Mouse (Mus musculus) lung, postnatal 36 days (tissue): ENCODE data around the gene Kcnj15.
A peak's percentile ranks its signal among the peaks of the same experiment; 100 is the strongest.

Experiments
- DNase-seq: peaks from one replicate; pipeline ENCODE4 v3.0.0; 2022; ENCODE audit warnings: mixed read lengths

The Kcnj15 gene

DNA sequence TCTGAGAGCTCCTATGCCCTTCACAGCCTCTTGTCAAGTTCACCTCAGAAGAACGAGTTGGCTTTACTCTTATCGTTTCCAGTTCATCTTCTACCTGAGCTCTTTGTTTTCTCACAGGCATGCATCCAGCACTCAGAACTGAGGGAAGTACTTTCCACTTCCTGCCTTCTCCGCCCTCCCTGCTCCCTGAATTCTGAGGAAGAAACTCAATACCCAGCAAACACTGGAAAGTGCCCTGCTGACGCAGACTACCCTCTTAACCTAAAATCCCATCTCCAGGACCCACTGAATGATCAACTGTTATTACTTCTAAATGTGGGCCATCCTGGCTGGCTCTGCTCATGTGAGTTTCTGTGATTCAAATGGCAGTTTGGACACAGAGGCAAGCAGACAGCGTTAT is 8.7 kb upstream of the Kcnj15 start:
- peak; percentile 71 for DNase-seq

DNA sequence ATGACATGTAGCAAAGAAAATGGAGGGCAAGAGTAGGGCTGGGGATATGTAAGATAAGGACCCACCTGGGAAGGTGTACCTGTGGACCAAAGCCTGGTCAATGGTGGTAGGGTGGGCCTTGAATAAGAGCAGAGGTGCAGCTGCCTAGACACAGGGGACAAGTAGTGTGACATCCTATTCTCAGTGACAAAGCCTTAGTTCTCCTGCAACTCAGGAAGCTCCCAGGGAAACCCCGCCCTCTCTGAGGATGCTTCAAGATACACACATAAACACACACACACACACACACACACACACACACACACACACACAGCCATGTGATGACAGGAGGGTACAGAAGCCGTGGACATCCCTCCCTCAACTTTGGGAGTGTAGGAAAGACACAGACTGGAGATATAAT is 710 bp upstream of the Kcnj15 start:
- no peak for DNase-seq

- no peak for DNase-seq
Observed at GRCm38 (mm10) chr16:95258100-95258499, 742 bp downstream of the Kcnj15 start.

DNA sequence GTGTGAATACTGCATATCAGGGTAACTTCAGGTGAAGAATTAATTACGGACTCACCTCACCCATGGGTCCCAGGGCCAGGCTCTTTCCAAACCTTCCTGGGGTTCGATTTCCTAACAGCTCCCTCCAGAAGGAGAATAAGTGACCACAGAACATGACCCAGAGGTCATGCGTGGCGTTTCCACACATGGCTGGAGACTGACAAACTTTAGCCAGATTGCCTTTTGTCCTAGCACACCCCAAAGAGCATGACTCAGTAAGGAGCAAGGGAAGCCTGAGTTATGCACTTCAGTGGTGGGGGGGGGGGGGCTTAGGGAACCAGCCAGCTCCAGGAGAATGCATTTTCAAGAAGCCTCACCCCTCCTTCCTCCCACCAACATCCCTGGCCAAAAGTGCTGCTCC is 2.1 kb downstream of the Kcnj15 start:
- peak; percentile 50 for DNase-seq

DNA sequence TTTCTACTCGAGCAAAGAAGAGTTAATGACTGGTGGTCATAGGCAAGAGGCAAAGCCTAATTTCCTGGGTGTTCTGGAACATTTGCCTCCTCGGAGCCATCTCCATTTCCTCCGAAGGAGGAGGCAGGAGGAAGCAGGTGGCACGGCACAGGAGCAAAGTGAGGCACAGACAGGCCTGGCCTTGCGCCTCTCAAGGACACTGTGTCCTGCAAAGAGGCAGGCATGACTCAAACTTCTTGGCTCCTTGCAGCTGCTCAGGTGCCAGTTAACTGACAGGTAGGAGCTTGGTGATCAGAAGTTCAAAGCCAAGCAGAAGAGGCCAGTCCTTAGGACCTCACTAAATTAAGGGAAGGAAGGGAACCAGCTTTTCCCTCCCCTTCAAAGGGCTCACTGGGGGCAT is 3.3 kb downstream of the Kcnj15 start:
- peak; percentile 47 for DNase-seq

DNA sequence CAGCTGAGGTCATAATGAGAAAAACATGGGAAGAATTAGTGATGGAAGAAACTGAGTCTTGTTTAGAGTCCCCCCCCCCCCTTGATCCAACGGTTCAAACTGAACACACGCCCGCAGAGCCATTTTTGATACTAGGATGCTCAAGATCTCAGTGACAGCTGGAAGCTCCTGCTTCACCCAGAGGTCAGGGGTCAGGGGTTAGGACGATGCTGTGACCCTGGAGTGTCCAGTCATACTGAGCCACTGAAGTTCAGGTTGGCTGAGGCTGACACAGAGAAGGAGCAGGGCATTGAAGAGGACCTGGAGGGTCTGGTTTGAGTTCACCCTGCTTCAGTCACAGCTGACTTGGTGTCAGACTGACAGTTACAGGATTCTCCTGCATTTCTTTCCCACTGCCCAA is 4.4 kb downstream of the Kcnj15 start:
- no peak for DNase-seq

DNA sequence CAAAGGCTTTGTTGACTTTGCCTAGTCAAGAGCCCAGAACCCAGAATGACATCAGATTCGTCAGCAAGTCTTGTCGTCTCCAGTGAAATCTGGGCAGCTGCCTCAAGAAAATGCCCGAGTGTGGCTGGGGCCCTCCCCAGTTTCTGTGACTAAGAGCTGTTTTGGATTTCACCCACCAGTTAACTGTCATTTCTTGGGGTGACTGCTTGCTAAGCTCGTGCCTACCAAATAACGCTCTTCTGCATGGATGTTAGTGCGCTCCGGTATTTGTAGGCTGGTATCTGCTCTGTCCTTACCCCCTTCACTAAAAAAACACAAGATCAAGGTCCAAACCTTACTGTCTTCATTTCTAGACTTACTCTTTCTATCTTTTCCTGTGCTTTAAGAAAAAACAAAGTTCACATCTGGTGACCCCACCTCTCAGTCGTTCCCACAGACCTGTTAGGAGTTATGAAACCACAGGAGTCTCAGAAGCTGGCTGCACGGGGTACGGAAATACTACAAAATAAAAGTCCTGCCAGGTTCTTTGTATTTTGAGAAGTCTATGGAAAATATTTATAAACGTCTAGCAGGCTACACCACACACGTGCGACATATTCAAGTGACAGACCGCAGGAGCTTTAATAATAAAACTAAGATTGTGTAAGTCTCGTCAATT is 5.5 kb downstream of the Kcnj15 start:
- DNase-seq, result no peak

DNA sequence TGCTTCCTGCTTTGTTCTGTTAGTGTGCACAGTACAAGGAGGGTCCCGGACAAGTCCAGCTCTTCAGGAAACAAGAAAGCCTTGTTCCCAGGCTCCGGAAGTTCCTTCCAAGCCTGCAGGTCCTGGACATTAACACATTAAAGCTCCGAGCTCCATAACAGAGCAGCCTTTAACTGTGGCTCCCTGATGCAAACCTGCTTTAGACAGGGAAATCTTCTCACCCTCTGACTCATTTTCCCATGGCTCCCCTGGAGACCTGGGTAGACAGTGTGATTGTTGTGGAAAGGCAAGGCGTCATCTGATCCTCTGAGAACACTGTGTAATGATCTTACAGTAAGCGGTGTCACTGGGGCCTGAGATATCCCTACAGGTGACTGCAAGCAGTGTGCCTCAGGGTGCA is 7.0 kb downstream of the Kcnj15 start:
- no peak for DNase-seq

DNA sequence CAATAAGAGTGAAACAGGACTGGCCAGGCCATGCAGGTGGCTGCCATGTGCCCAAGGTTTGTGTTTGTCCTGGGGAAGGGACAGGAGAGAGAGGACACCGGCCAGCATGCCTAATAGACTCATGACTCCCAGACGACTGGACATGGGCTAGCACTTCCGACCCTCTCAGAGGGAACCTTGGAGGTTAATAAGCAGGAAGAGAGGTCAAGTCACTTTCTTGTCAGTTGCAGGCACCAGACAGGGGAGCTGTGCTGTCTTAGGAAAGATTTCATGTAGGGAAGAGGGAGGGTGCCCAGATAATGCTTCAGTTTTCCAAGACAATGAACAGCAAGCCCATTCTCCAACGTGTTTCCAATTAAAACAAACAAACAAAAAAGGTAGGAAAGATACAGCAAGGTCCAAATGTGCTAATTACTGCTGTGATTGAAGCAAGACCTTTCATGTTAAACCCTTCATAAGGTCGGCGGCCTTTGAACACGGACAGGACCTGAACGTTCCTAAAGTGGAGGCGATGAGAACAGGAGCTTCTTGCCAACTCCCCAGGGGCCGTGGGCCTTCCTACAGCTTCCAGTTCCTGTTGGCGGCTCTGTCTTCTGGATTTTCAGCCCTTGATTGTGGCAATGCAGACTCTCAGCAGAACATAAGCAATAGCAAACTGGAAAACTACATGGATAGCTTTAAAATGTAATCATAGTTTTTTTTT is 10.3 kb downstream of the Kcnj15 start:
- no peak for DNase-seq

DNA sequence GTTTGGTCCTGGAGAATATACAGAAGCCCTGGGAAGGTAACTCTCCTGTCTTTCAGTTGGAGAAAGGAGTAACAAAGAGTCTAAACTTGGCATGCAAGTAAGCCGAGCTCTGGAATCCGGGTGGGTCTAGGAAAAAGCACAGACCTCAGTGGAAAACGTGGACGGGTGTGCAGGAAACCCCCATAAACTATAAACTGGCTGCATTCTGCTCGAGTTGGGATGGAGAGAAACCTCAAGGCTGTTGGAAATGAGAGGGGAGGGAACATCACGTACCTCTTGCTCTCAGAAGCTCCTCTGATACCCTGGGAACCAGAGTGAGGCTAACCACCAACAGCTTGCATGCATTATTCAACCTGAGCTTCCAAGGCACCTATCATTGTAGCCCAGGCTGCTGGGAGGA is 12.3 kb downstream of the Kcnj15 start:
- DNase-seq, result no peak

DNA sequence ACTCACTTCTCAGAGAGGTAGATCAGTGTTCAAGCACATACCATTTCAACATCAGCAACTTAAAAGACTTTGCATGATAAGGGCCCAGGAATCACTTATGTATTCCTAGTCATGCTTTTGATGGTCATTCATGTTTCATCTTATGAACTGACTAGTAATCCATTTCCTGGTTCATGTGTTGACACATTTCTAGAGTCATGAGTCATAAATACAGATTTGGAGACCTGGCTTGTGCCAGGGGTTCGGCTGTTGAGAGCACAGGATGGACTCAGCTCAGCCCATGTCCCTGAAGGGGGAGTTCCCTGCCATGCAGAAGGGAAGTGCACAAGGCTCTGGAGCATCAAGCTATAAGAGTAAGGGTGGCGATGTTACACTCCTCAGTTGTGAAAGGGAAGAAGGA is 15.7 kb downstream of the Kcnj15 start:
- no peak for DNase-seq

- peak; percentile 73 for DNase-seq
Observed at GRCm38 (mm10) chr16:95275713-95276502, 18.6 kb downstream of the Kcnj15 start.

GRCm38 (mm10) chr16:95279015-95279414 is 21.7 kb downstream of the Kcnj15 start:
- no peak for DNase-seq

DNA sequence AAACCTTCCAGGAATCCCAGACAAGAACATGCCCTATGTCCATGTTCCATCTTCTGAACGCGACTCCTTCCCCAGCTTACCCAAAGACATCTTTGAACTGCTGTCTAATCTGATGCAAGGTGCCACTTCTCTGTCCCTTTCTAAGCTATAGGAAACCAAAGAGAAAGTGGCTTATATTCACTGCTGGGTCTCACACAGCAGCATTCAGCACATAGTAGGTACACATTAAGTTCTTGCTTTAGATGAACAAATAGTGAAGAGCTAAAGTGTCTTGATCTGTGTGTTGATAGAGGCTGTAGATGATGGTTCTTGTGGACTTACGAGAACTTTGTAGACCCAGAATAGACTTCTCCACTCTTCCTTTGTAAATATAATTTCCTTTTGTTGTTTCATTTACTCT is 23.0 kb downstream of the Kcnj15 start:
- no peak for DNase-seq

DNA sequence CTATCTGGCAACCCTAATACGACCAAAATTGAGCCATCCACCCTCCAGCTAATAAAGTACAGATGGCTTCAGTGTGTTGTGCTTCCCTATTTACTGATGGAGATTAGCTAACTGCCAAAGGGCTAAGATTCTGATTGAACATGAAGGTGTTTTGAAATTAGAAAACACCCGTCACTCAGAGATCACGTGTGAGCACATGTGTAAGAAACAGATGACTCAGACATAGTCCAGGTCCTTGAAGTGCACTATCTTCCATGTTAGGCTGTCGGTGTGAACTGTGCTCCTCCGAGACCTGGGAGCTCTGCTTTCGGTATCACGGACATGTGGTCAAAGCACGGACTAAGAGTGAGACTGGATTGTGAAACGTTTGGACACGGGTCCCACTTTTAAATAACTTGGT is 26.0 kb downstream of the Kcnj15 start:
- DNase-seq, result no peak

GRCm38 (mm10) chr16:95284085-95284727 is 26.8 kb downstream of the Kcnj15 start:
- DNase-seq, result no peak

DNA sequence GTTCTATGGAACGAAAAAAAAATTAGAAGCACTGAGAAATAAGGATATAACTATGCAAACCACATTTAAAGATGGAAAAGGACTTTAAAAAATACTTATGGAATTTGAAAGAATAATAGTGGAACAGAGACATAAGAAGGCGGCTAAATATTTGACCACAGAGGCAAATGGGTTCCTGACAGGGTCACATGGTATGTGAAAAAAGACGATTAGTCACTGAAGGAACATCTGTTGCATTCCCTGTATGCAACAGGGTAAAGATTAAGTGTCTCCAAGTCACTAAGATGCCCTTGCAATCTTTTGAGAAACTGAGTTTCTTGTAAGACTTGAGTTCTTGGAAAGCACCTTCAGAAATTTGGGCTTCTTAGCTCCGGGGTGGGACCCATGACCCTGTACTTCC is 27.7 kb downstream of the Kcnj15 start:
- DNase-seq, result no peak

- no peak for DNase-seq
Observed at GRCm38 (mm10) chr16:95285767-95286166, 28.4 kb downstream of the Kcnj15 start.

GRCm38 (mm10) chr16:95287656-95288055 is 30.3 kb downstream of the Kcnj15 start:
- no peak for DNase-seq

- DNase-seq, result no peak
Observed at GRCm38 (mm10) chr16:95289375-95289774, 32.0 kb downstream of the Kcnj15 start.

- peak; percentile 69 for DNase-seq
Observed at GRCm38 (mm10) chr16:95291450-95292101, 34.2 kb downstream of the Kcnj15 start.

DNA sequence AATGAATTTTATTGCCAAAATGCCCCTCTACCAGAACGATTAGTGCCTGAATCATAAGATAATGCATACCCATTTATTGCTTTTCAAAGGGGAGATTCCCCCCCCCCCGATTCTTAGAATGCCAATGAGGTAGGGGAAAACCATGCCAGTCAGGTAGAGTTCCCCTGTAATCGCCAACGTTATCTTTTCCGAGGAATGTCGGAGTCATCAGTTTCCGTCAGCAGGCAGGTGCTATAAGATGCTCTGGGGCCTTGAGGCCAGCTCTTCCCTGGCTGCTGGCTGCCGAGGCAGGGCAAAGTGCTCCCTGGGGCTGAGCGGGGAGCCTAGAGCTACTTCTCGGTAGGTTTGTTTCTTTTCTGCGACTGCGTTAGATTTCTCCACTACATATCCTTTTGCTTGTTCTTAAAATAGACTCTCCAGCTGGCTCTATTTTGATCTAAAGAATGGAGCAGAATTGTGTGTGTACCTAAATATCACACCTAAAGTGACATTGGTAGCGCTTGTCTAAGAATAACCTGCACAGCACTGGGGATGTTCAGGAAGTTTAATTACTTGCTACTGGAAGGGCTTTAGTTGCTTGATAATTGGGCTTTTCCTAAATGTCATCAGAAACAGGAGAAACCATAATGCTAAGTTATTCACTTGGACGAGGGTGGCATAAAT is 35.6 kb downstream of the Kcnj15 start:
- DNase-seq, result no peak
